Mouse (Mus musculus) kidney, postnatal 14 days (tissue): ENCODE results near the gene Zfp324.

Experiments used
- DNase-seq: peaks from one replicate; pipeline ENCODE4 v3.0.0; 2022; ENCODE audit warnings: mixed read lengths

The Zfp324 gene

GRCm38 (mm10) chr7:12970906-12971305, 5.3 kb downstream of the Zfp324 start:
- DNase-seq = no peak

- peak; percentile 99 for DNase-seq
Measured at GRCm38 (mm10) chr7:12977682-12978389, 12.2 kb downstream of the Zfp324 start, which contains the start of gene Zfp446. TSS of gene Zfp446 (plus strand) at chr7:12977848.

- DNase-seq = no peak
Measured at GRCm38 (mm10) chr7:12978931-12979722, 13.5 kb downstream of the Zfp324 start.

GRCm38 (mm10) chr7:12979776-12980175, 14.1 kb downstream of the Zfp324 start:
- no peak for DNase-seq

GRCm38 (mm10) chr7:12980291-12980690, 14.7 kb downstream of the Zfp324 start:
- no peak for DNase-seq

GRCm38 (mm10) chr7:12985724-12986123, 20.1 kb downstream of the Zfp324 start:
- DNase-seq = no peak

GRCm38 (mm10) chr7:12986906-12987305, 21.3 kb downstream of the Zfp324 start:
- DNase-seq = no peak

- DNase-seq = no peak
Measured at GRCm38 (mm10) chr7:12987409-12988189, 22.0 kb downstream of the Zfp324 start.

- DNase-seq = no peak
Measured at GRCm38 (mm10) chr7:12992222-12992621, 26.6 kb downstream of the Zfp324 start.

- no peak for DNase-seq
Measured at GRCm38 (mm10) chr7:12993148-12993547, 27.5 kb downstream of the Zfp324 start.

- no peak for DNase-seq
Measured at GRCm38 (mm10) chr7:12995862-12996261, 30.2 kb downstream of the Zfp324 start.

GRCm38 (mm10) chr7:12997230-12997629, 31.6 kb downstream of the Zfp324 start:
- no peak for DNase-seq

GRCm38 (mm10) chr7:12998053-12998452, 32.4 kb downstream of the Zfp324 start, which contains the start of gene Slc27a5:
TSS of gene Slc27a5 (minus strand) at chr7:12998192.
- DNase-seq = no peak

- DNase-seq = no peak
Measured at GRCm38 (mm10) chr7:12998851-12999250, 33.2 kb downstream of the Zfp324 start, which contains the start of gene Trim28. TSS of gene Trim28 (plus strand) at chr7:12999114.

GRCm38 (mm10) chr7:13001584-13001983, 35.9 kb downstream of the Zfp324 start:
- no peak for DNase-seq

GRCm38 (mm10) chr7:13003380-13003779, 37.7 kb downstream of the Zfp324 start:
- DNase-seq = no peak

GRCm38 (mm10) chr7:13006011-13006410, 40.4 kb downstream of the Zfp324 start:
- DNase-seq = no peak

- DNase-seq = peak; percentile 42
Measured at GRCm38 (mm10) chr7:13006531-13006930, 40.9 kb downstream of the Zfp324 start.

- no peak for DNase-seq
Measured at GRCm38 (mm10) chr7:13007341-13008092, 41.9 kb downstream of the Zfp324 start.

GRCm38 (mm10) chr7:13009143-13010004, 43.7 kb downstream of the Zfp324 start:
- DNase-seq = peak; percentile 95
